Mouse (Mus musculus): Measurements from ENCODE around the gene Ace.

- TF ChIP-seq POLR2A (IDR thresholded peaks at IDR 0.05; ENCODE audit: low read depth, low read length): no peak
- TF ChIP-seq CTCF (IDR thresholded peaks at IDR 0.05; ENCODE audit: borderline replicate concordance, insufficient read depth, low read length): no peak
Measured at GRCm38 (mm10) chr11:106013556-106014225, 45.9 kb downstream of the Ace start.

All from embryonic fibroblast, embryonic 13.5 days (primary cell).